16 mouse cellular contexts compared by ENCODE assay signal in genomic region chr1:58970054-58970453, GRCm38 (mm10). TPM values are rescaled to one million over a fixed set of nuclear protein-coding genes. Genes with fewer than 3 reads are reported as not detected.
A peak's percentile ranks its signal among the peaks of the same experiment; 100 is the strongest.
DNase-seq lines count a peak whose midpoint lies in the region; ATAC-seq and TF ChIP-seq lines count a peak whose summit lies in the region.
"Had no signal": no experiment of that assay in that cellular context is flagged by ENCODE, and none has a peak within 500 bp of the region (broad histone marks: within the 10 kb centered on the region; RNA-seq: fewer than 3 reads in every experiment).

No protein-coding gene starts in this region.

- TF ChIP-seq RAD21 in MEL (IDR thresholded peaks at IDR 0.05; ENCODE audit: low read depth, low read length), result no peak

- TF ChIP-seq CTCF in MEL (IDR thresholded peaks at IDR 0.05 in 2 of 3, conservative IDR thresholded peaks at IDR 0.05 in 1 of 3; ENCODE audit: control insufficient read depth in 1 of 3, insufficient read depth in 1 of 3, low read depth in 2 of 3, low read length in 3 of 3, poor library complexity in 1 of 3, severe bottlenecking in 1 of 3), result no peak
- TF ChIP-seq CTCF in liver, embryonic 14.5 days (IDR thresholded peaks at IDR 0.05; ENCODE audit: low read depth), result no peak

- H3K4me3 ChIP-seq in heart, embryonic 13.5 days, result peak overlapping the region; percentile 97
- no peak overlapping the region for H3K4me3 ChIP-seq in MEL (ENCODE audit: control insufficient read depth in 1 of 2, insufficient read depth in 1 of 2, low read depth in 2 of 2, low read length in 2 of 2)
- H3K4me3 ChIP-seq in kidney, embryonic 15.5 days (replicated peaks), result no peak overlapping the region
- peak overlapping the region; percentile 89 to 92 for H3K4me3 ChIP-seq in liver, embryonic 14.5 days (ENCODE audit: insufficient read depth in 1 of 2, low read depth in 2 of 2, low read length in 2 of 2)
- H3K4me3 ChIP-seq: embryonic facial prominence, embryonic 13.5 days; limb, embryonic 10.5 days had no signal

- no peak for DNase-seq in heart, adult 18-20 months
- no peak for DNase-seq in MEL (ENCODE audit: low read depth, low spot score)
- DNase-seq in liver, embryonic 14.5 days (ENCODE audit: low read depth in 3 of 3, low spot score in 3 of 3), result no peak
- DNase-seq in layer of hippocampus, adult 9-11 months, result no peak
- no peak for DNase-seq in adrenal gland, adult 8-10 months
- no peak for DNase-seq in cerebellum, postnatal 4 days (ENCODE audit: low spot score in 2 of 2)
- DNase-seq: cerebellum, postnatal 25 days; forebrain, postnatal 0 days; right cerebral cortex, postnatal 14 days; thymus, postnatal 14 days had no signal

- peak overlapping the region; percentile 76 for H3K4me2 ChIP-seq in heart, embryonic 13.5 days
- no peak overlapping the region for H3K4me2 ChIP-seq in kidney, embryonic 15.5 days
- H3K4me2 ChIP-seq in liver, embryonic 14.5 days (ENCODE audit: low read depth), result peak overlapping the region; percentile 90
- H3K4me2 ChIP-seq: embryonic facial prominence, embryonic 13.5 days had no signal

- ATAC-seq in heart, embryonic 13.5 days (ENCODE audit: extremely low read depth, insufficient number of reproducible peaks, low FRiP score, low TSS enrichment), result no peak
- ATAC-seq in kidney, embryonic 15.5 days (replicated peaks; ENCODE audit: low FRiP score), result no peak
- ATAC-seq in liver, embryonic 14.5 days (ENCODE audit: insufficient read depth), result no peak
- ATAC-seq: forebrain, postnatal 0 days; lung, postnatal 0 days; Patski had no signal

- H3K36me3 ChIP-seq in heart, embryonic 13.5 days, result no peaks in the 10 kb centered on the region
- H3K36me3 ChIP-seq in MEL (ENCODE audit: control insufficient read depth in 1 of 2, insufficient read depth in 2 of 2, low read length in 2 of 2), result peaks cover 0 to 70% of the 10 kb centered on the region in 2 experiments; a peak in 2 of 4 replicates
- no peaks in the 10 kb centered on the region for H3K36me3 ChIP-seq in kidney, embryonic 15.5 days
- H3K36me3 ChIP-seq in liver, embryonic 14.5 days (replicated peaks; ENCODE audit: control insufficient read depth, insufficient read depth, low read depth), result peaks cover 37% of the 10 kb centered on the region
- H3K36me3 ChIP-seq: embryonic facial prominence, embryonic 13.5 days; limb, embryonic 10.5 days had no signal

- no peak for TF ChIP-seq POLR2A in MEL (IDR thresholded peaks at IDR 0.05; ENCODE audit: control insufficient read depth in 1 of 2, insufficient read depth in 1 of 2, low read depth in 1 of 2, low read length in 2 of 2, poor library complexity in 1 of 2)

- H3K9ac ChIP-seq in heart, embryonic 13.5 days, result peak overlapping the region; percentile 94
- peak overlapping the region; percentile 17; the same call in 1 of the 2 replicates for H3K9ac ChIP-seq in MEL (ENCODE audit: control insufficient read depth, low read depth, low read length, poor library complexity, severe bottlenecking)
- H3K9ac ChIP-seq in kidney, embryonic 15.5 days, result no peak overlapping the region
- peak overlapping the region; percentile 89 for H3K9ac ChIP-seq in liver, embryonic 14.5 days (replicated peaks)
- H3K9ac ChIP-seq: embryonic facial prominence, embryonic 13.5 days; forebrain, postnatal 0 days had no signal

- no peaks in the 10 kb centered on the region for H3K9me3 ChIP-seq in heart, embryonic 13.5 days
- H3K9me3 ChIP-seq in MEL (replicated peaks; ENCODE audit: insufficient read depth, low read length), result no peaks in the 10 kb centered on the region
- no peaks in the 10 kb centered on the region for H3K9me3 ChIP-seq in kidney, embryonic 15.5 days (replicated peaks)
- no peaks in the 10 kb centered on the region for H3K9me3 ChIP-seq in liver, embryonic 14.5 days (ENCODE audit: control insufficient read depth, low read length)
- H3K9me3 ChIP-seq: embryonic facial prominence, embryonic 13.5 days; limb, embryonic 10.5 days had no signal

- H3K4me1 ChIP-seq in heart, embryonic 13.5 days, result peaks cover 73% of the 10 kb centered on the region
- peaks cover 38 to 44% of the 10 kb centered on the region in 2 experiments for H3K4me1 ChIP-seq in MEL (ENCODE audit: control insufficient read depth in 1 of 2, insufficient read depth in 2 of 2, low read length in 2 of 2)
- H3K4me1 ChIP-seq in kidney, embryonic 15.5 days, result peaks cover 19% of the 10 kb centered on the region
- peaks cover 38 to 49% of the 10 kb centered on the region in 2 experiments for H3K4me1 ChIP-seq in liver, embryonic 14.5 days (replicated peaks; ENCODE audit: control insufficient read depth in 2 of 2, insufficient read depth in 2 of 2, low read length in 1 of 2)

- no peaks in the 10 kb centered on the region for H3K27me3 ChIP-seq in heart, embryonic 13.5 days (replicated peaks)
- H3K27me3 ChIP-seq in MEL (ENCODE audit: control insufficient read depth in 1 of 2, insufficient read depth in 2 of 2, low read length in 2 of 2), result no peaks in the 10 kb centered on the region
- no peaks in the 10 kb centered on the region for H3K27me3 ChIP-seq in kidney, embryonic 15.5 days
- H3K27me3 ChIP-seq in liver, embryonic 14.5 days (ENCODE audit: control insufficient read depth, insufficient read depth, low read length), result no peaks in the 10 kb centered on the region
- H3K27me3 ChIP-seq: embryonic facial prominence, embryonic 13.5 days; Patski had no signal

- peak overlapping the region; percentile 66; the same call in 1 of the 2 replicates for H3K27ac ChIP-seq in heart, embryonic 13.5 days (replicated peaks)
- no peak overlapping the region for H3K27ac ChIP-seq in MEL (ENCODE audit: control insufficient read depth, low read depth, low read length)
- peak overlapping the region; percentile 6; the same call in 1 of the 2 replicates for H3K27ac ChIP-seq in kidney, embryonic 15.5 days
- H3K27ac ChIP-seq in liver, embryonic 14.5 days, result peak overlapping the region; percentile 89
- H3K27ac ChIP-seq: embryonic facial prominence, embryonic 13.5 days; limb, embryonic 10.5 days had no signal

- 22% methylated on average over 5 of the region's 5 CpGs for WGBS in heart, embryonic 13.5 days
- 77% methylated on average over 5 of the region's 5 CpGs for WGBS in kidney, embryonic 15.5 days
- 18% methylated on average over 5 of the region's 5 CpGs for WGBS in liver, embryonic 14.5 days (ENCODE audit: insufficient replicate concordance)

- peaks cover 58% of the 10 kb centered on the region for H3K79me2 ChIP-seq in MEL (ENCODE audit: control insufficient read depth, insufficient read depth, low read length, poor library complexity)

- no peak for TF ChIP-seq EP300 in MEL (IDR thresholded peaks at IDR 0.05; ENCODE audit: low read depth in 1 of 2, low read length in 2 of 2)
- peak; percentile 22; the same call in 1 of the 2 replicates for TF ChIP-seq EP300 in liver, embryonic 14.5 days (IDR thresholded peaks at IDR 0.05; ENCODE audit: low read depth)

TF ChIP-seq in MEL, 35 proteins besides CTCF, POLR2A, EP300 and RAD21:
- TF ChIP-seq ELF1 (IDR thresholded peaks at IDR 0.05; ENCODE audit: low read depth, low read length), result no peak
- TF ChIP-seq HCFC1 (IDR thresholded peaks at IDR 0.05; ENCODE audit: low read depth, low read length), result no peak
- TF ChIP-seq USF1 (IDR thresholded peaks at IDR 0.05; ENCODE audit: low read depth, low read length), result no peak
- TF ChIP-seq MAX (IDR thresholded peaks at IDR 0.05; ENCODE audit: low read length), result no peak
- no peak for TF ChIP-seq ZNF384 (IDR thresholded peaks at IDR 0.05; ENCODE audit: low read depth, low read length)
- no peak for TF ChIP-seq ZMIZ1 (IDR thresholded peaks at IDR 0.05; ENCODE audit: low read depth, low read length)
- no peak for TF ChIP-seq ETS1 (IDR thresholded peaks at IDR 0.05; ENCODE audit: low read depth, low read length)
- TF ChIP-seq MAZ (IDR thresholded peaks at IDR 0.05; ENCODE audit: low read depth, low read length), result no peak
- TF ChIP-seq MYC (IDR thresholded peaks at IDR 0.05; ENCODE audit: low read depth, low read length), result no peak
- no peak for TF ChIP-seq TAL1 (IDR thresholded peaks at IDR 0.05; ENCODE audit: low read length)
- no peak for TF ChIP-seq SIN3A (IDR thresholded peaks at IDR 0.05; ENCODE audit: low read length)
- no peak for TF ChIP-seq SMC3 (IDR thresholded peaks at IDR 0.05; ENCODE audit: low read depth, low read length)

RNA-seq across cellular contexts. Expression of gene Trak2, which starts 3.2 kb away (rescaled TPM):
- 24.9 and 25.4 TPM in 2 replicates for polyA plus RNA-seq in heart, embryonic 13.5 days (2015; fragmentation: Nextera tagmentation; extraction: Ambion mirVana)
- total RNA-seq in heart, adult 18-20 months (2021), result 100 to 1,000 TPM; 187 to 225 TPM
- 10.2 and 11.4 TPM in 2 replicates for total RNA-seq in MEL (2012; rRNA removed)
- 100 to 1,000 TPM in 1 of 2 experiments, 10 to 100 TPM in 1; 15.5 to 107 TPM for polyA plus RNA-seq in MEL (2012; ENCODE audit: insufficient read depth in 1 of 2, insufficient read length in 2 of 2, low read depth in 1 of 2, low replicate concordance in 2 of 2, missing spikeins in 1 of 2)
- 14.3 and 15.1 TPM in 2 replicates for polyA plus RNA-seq in kidney, embryonic 15.5 days (2015; fragmentation: Nextera tagmentation; extraction: Ambion mirVana)
- 47.7 and 51.2 TPM in 2 replicates for polyA plus RNA-seq in liver, embryonic 14.5 days (2012; rRNA removed)
- polyA plus RNA-seq in liver, embryonic 14.5 days (2014; fragmentation: Nextera tagmentation; extraction: Ambion mirVana), result 43.1 and 52.4 TPM in 2 replicates
- 10 to 100 TPM; 53.2 to 85.3 (median 66.5) TPM for total RNA-seq in adrenal gland, adult 8-10 months (2022)

RNA-seq across cellular contexts. Expression of gene Stradb, which starts 3.3 kb away (rescaled TPM):
- polyA plus RNA-seq in heart, embryonic 13.5 days (2015; fragmentation: Nextera tagmentation; extraction: Ambion mirVana), result 24.1 and 27.4 TPM in 2 replicates
- total RNA-seq in heart, adult 18-20 months (2021), result 10 to 100 TPM; 63.9 to 85.2 TPM
- total RNA-seq in MEL (2012; rRNA removed), result 3.8 and 4.2 TPM in 2 replicates
- polyA plus RNA-seq in MEL (2012; ENCODE audit: insufficient read depth in 1 of 2, insufficient read length in 2 of 2, low read depth in 1 of 2, low replicate concordance in 2 of 2, missing spikeins in 1 of 2), result 10 to 100 TPM in 1 of 2 experiments, not detected in 1; 11.1 TPM
- polyA plus RNA-seq in kidney, embryonic 15.5 days (2015; fragmentation: Nextera tagmentation; extraction: Ambion mirVana), result 27.0 and 29.5 TPM in 2 replicates
- polyA plus RNA-seq in liver, embryonic 14.5 days (2012; rRNA removed), result 15.9 and 17.1 TPM in 2 replicates
- 44.1 and 46.1 TPM in 2 replicates for polyA plus RNA-seq in liver, embryonic 14.5 days (2014; fragmentation: Nextera tagmentation; extraction: Ambion mirVana)
- total RNA-seq in adrenal gland, adult 8-10 months (2022), result 10 to 100 TPM; 25.7 to 39.8 (median 34.8) TPM

Comparison
In these comparisons a context has a peak if more than half of its experiments do, and no peak if none do; other contexts are left out.
1. H3K4me3 ChIP-seq: peak in heart, embryonic 13.5 days (single experiment) and liver, embryonic 14.5 days (2 of 2); none in MEL (0 of 2) and kidney, embryonic 15.5 days (single experiment).